Mouse (Mus musculus) cortical plate, adult 2 months (tissue): ENCODE measurements around the gene Cnppd1. TPM values are rescaled to one million over a fixed set of nuclear protein-coding genes. Genes with fewer than 3 reads are reported as not detected.

Experiments
- H3K27ac ChIP-seq: fragments of 200-500 bp; 2 replicates; pipeline ENCODE4 v1.5.1; 2012; ENCODE audit warnings: low read length, control low read depth, inconsistent platforms; ENCODE audit not compliant: insufficient read depth
- H3K4me1 ChIP-seq: fragments of 200-500 bp; 2 replicates; pipeline ENCODE4 v1.6.1; 2011; ENCODE audit warnings: low read length; ENCODE audit not compliant: control insufficient read depth, insufficient read depth
- H3K4me3 ChIP-seq: fragments of 200-500 bp; 2 replicates; pipeline ENCODE4 v1.5.1; 2011; ENCODE audit warnings: mild to moderate bottlenecking, low read length, control low read depth; ENCODE audit not compliant: insufficient read depth
- CTCF ChIP-seq: fragments of 200-500 bp; IDR thresholded peaks from 2 replicates; pipeline ENCODE4 v1.5.1; 2011; ENCODE audit warnings: mild to moderate bottlenecking, control low read depth, low read length; ENCODE audit not compliant: insufficient read depth; ENCODE audit errors: extremely low read depth
- POLR2A ChIP-seq: fragments of 200-500 bp; IDR thresholded peaks from 2 replicates; pipeline ENCODE4 v1.6.1; 2011; ENCODE audit warnings: mild to moderate bottlenecking, low read length, control low read depth; ENCODE audit not compliant: insufficient read depth; ENCODE audit errors: extremely low read depth
- polyA plus RNA-seq: library from polyadenylated mRNA; depleted of rRNA; stranded (reverse); fragments of >200 nt; gene quantifications from 2 replicates; pipeline ENCODE4 v1.2.3, GENCODE M21; 2012

Cnppd1 gene
- polyA plus RNA-seq, 1 experiment: 36.9 TPM

DNA sequence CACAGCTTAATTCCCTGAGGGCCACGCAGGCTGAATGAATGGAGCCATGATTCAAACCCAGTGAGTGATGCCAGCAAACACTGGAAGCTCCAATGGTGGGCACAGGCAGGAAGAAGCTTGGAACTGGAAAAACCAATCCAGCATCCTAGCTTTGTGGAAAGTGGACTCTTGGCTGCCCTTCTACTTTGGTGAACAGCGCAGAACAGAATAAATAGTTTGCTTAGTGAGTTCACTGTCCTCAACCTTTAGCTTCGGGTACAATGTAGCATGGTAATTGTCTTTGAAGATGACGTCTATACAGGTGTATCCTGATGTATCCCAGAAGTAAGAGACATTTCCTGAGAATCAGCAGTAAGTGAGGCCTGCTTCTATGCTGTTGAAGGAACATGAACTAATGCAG, 6.2 kb upstream of the Cnppd1 start:
- no peak overlapping the region for H3K27ac ChIP-seq
- TF ChIP-seq CTCF (no peak), POLR2A (no peak)
- H3K4me1 ChIP-seq: no peaks in the 10 kb centered on the region

DNA sequence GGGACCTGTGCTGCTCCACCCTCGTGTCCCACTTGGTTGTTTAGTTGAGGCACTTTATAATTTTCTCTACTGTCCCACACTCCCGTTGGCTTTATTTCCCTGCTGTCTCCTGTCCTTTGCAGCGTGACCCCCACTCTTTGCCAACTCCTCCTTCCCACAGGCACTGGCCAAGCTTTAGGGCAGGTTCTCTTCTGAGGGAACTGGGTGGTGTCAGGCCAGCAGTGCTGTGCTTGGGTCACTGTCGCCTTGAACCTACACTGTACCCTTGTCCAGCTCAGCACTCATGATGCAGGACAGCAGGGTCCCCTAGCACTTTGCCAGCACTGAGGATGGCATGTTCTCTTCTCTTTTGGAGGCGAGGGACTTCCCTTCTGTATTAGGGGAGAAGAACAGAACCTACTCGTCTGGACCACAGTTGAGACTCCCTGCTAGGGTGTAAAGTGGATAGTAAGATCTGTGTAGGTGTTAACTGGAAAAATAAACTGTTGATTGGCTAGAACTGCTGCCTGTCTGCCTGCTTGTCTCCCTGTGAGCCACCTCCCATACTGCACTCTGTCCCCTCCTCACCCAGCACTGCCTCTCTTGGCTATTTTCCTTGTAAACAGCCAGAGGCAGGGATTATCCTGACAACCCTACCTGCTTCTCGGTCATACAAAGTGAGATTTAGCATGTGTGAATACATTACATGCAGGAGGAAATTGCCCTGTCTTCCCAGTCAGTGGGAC, 5.1 kb upstream of the Cnppd1 start:
- Histone ChIP-seq H3K27ac (no peak overlapping the region), H3K4me1 (no peaks in the 10 kb centered on the region), H3K4me3 (no peak overlapping the region)
- TF ChIP-seq CTCF: no peak
- no peak for TF ChIP-seq POLR2A

More for the DNA sequence above, 6.2 kb upstream of the Cnppd1 start:
- H3K4me3 ChIP-seq: no peak overlapping the region

DNA sequence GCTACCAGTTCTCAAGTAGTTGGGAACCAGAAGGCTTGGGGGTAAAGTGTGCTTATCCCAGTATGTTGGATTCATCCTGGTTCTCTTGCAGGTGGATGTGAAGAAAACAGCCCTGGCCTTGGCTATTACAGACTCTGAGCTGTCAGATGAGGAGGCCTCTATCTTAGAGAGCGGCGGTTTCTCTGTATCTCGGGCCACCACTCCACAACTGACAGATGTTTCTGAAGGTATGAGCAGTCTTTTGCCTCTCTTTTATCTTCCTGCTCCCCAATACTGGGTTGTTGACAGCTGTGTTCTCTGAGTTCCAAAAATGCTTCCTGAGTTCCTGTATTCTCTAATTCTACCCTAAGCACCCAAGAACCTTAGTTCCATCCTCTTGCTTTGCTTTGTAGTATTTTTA, 3.1 kb upstream of the Cnppd1 start:
- TF ChIP-seq CTCF (no peak), POLR2A (no peak)
- Histone ChIP-seq H3K4me1 (no peaks in the 10 kb centered on the region), H3K4me3 (no peak overlapping the region), H3K27ac (no peak overlapping the region)

DNA sequence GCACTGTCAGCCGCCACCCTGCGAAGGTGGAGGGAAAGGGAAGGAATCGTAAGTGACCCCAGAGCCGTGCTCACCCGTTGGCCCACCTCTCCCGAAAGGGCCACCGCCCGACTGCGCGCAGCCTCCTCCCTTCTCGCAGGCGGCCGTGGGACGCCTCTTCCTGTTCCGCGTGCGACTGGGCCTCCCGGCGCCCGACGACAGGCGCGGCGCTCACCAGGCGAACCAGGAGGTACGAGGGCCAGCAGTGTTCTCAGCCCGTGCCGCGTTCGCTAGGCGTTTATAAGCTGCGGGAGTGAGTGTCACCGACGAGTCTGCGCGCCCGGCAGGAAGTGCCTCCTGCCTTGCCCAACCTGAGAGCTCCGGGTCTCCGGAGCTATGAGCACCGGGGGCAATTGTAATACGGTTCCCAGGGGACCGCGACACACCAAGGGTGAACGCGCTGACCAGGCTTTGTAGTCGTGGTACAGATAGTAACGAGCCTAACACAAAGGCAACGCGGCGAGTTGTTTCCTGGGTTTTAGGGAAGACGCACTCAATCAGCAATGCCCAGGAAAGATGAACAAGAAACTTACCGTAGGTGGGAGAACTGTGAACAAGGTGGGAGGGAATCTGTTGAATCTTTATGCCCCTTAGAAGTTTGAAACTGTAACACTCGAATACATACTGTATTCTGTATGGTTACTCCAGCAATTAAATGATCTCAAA, 873 bp downstream of the Cnppd1 start:
- H3K4me1 ChIP-seq: no peaks in the 10 kb centered on the region
- H3K4me3 ChIP-seq: peak overlapping the region; percentile 75
- TF ChIP-seq CTCF (no peak), POLR2A (peak; percentile 47; the same call in 1 of the 2 replicates)
- H3K27ac ChIP-seq: peak overlapping the region; percentile 99

DNA sequence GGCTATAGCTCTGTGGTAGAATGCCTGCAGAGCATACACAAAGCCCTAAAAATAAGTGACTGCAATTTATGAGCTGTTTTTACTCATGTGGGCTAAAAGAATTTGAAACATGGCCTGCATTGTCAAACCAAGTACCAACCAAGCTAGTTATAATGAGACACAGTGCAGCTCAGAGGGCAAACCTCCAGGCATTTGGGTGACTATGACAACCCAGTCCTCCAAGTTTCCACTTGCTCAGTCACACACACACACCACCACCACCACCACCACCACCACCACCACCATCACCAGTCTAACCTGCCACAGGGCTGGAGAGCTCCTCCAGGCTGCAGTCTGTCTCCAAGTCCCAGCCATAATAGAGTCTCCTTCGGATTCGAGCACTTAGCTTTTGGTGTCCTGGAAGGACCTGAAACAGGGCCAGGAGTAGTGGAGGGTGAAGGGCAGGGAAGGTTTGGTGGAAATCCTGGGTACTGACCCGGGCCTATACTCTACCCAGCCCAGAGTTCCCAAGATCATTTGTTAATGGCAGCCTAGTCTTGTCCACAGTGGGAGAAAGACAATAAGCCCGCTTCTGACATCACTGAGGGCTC, 1.8 kb downstream of the Cnppd1 start:
- Histone ChIP-seq H3K27ac (peak overlapping the region; percentile 99; the same call in 1 of the 2 replicates), H3K4me3 (peak overlapping the region; percentile 75), H3K4me1 (no peaks in the 10 kb centered on the region)
- no peak for TF ChIP-seq CTCF

DNA sequence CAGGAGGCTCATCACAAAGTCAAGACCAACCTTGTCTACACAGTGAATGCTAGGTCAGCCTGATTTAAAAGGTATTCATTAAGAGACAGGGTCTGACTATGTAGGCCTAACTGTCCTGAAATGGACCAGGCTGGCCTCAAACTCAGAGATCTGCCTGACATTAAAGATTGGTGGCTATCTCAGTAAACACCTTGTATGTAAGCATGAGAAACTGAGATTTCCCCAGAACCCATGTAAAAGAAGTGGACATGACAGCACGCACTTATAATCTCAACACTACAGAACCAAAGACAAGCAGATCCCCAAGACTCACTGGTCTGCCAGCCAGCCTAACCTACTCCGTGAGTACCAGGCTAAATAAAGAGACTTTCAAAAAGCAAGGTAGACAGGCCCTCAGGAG, 4.1 kb downstream of the Cnppd1 start:
- no peaks in the 10 kb centered on the region for H3K4me1 ChIP-seq
- H3K27ac ChIP-seq: no peak overlapping the region
- TF ChIP-seq POLR2A (no peak), CTCF (no peak)
- H3K4me3 ChIP-seq: no peak overlapping the region

DNA sequence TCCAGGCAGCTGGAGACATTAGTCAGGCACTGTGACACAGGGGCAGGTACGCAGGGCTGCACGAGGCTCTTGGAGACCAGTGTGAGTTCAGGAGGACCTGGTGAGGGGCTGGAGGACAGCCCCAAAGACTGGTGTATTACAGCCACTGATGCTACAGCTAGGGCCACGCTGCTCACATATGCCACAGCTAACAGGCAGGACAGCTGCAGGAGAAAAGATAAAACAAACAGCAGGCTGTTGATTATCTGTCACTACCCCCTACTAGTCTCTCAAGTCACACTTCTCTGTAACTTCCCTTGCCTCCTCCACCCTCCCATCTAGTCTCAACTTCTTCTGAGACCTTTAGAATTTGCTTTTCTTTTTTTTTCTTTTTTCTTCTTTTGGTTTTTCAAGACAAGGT, 5.8 kb downstream of the Cnppd1 start:
- H3K27ac ChIP-seq: no peak overlapping the region
- no peak overlapping the region for H3K4me3 ChIP-seq
- no peaks in the 10 kb centered on the region for H3K4me1 ChIP-seq
- TF ChIP-seq CTCF (no peak), POLR2A (no peak)

DNA sequence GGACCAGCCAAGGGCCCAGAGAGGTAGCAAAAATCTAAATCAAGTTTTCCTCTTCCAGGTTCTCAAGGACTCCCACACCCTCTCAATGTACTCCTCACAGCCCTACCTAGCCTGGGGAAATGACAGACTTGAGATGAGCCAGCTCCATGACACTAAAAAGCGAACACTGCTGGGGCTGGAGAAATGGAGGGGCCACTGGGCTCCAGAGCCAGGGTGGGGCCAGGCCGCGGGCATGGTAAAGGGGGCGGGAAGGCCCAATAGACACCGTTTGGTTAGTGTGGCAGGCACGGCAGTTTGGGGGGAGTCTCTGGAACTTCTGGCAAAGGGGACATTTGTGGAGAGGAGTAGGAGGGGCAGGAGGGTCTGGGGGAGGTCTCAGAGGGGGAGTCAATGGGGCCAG, 6.2 kb downstream of the Cnppd1 start:
- TF ChIP-seq CTCF (no peak), POLR2A (no peak)
- Histone ChIP-seq H3K4me3 (no peak overlapping the region), H3K4me1 (no peaks in the 10 kb centered on the region), H3K27ac (no peak overlapping the region)

DNA sequence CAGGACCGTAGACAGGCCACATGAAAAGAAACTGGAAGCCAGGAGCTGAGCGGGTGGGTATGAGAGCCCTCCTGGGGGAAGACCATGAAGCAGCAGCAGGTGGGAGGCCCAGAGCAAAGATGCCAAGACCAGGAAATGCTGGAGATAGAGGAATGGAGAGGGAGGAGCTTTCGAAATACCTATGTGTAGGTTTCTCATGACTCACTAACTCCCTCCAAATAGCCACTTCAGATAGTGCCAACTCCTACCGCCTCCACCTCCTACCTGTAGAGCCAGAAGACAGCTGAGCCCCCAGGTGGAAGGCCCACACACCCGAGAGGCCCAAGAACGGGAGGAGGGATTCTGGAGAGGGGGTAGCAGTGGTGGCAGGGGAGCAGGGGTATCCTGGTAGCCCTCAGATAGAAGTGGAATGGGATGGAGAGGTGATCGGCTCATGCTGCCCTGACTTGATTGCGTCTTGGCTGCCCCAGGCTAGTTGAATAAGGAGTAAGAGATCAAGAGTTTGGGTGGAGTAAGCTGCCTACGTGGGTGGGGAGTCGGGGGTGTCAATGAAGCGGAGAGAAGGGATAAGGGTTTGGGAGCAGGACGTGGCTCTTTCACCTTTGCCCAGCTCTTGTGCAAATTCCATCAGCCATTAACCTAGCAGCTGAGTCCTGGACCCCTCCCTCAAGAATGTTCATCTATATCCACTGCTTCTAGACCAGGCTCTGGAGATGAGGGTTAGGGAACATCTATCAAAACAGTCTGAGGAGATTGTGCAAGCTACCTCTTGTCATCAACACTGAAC, 8.9 kb downstream of the Cnppd1 start, which contains the start of gene Slc23a3:
Slc23a3 (minus strand) TSS at position 470 of the 787 bp plus-strand sequence.
- H3K27ac ChIP-seq: no peak within 1 kb of the TSS
- TF ChIP-seq POLR2A (no peak), CTCF (no peak)
- H3K4me3 ChIP-seq: no peak within 1 kb of the TSS
- no peaks in the 10 kb centered on the region for H3K4me1 ChIP-seq
